Mouse (Mus musculus): ENCODE results near the gene Git2.

The Git2 gene

DNA sequence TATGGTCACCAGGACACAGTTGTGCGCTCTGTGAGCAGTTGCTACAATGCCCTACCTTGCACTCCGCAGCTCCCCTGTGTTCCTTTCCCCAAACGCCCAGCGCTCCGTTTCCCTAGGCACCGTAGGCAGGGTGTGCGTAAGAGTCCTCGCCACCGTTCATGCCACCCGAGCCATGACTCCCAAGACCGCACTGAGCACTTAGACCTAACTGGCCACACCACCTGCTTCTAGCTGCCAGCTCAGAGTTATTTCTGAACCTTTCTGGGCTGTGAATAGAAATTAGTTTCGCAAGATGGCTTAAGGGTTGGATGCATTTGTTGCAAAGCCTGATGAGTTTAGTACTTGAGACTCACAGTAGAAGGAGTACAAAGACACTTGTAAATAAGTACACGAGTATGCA is 52.5 kb downstream of the Git2 start:
- in situ Hi-C loops (cut with MboI, MseI), result no loop called here

DNA sequence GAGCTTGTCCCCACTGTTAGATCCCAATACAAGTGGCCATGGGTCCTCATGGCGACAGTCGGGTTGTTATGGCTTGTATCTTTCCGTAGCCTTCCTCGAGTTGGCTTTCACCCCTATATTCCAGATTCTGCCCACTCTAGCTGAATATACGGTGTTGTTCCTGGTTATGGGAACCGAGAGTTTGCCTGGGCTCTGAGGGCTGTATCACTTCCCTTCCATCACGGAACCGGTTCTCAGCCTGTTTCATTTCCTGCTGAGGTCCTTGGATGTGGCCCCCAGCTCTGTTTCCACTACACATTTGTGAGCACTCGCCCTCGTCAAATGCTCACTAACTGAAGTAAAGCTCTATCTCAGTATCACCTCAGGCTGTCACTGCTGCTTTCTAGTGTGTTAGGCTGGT is 53.3 kb downstream of the Git2 start:
- in situ Hi-C loops (cut with MboI, MseI), result no loop called here

DNA sequence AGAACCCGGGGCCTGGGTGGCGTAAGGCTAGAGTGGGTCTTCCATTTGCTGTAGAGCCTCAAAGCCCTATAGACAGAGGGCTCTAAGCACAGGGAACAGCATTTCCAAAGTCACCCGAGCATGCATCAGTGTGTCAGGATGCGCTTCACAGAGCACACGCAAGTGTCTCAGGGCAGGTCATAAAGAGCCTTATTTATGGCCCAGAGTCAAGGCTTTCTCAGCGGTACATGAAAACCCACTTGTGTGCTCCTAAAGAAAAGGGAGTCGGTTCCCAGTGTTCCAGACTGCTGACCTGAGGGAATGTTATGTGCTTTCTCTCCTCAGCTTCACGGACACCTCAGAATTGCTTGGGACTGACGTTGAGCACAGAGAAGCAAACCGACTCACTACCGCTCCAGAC is 54.5 kb downstream of the Git2 start:
- in situ Hi-C loops (cut with MboI, MseI), result no loop called here

DNA sequence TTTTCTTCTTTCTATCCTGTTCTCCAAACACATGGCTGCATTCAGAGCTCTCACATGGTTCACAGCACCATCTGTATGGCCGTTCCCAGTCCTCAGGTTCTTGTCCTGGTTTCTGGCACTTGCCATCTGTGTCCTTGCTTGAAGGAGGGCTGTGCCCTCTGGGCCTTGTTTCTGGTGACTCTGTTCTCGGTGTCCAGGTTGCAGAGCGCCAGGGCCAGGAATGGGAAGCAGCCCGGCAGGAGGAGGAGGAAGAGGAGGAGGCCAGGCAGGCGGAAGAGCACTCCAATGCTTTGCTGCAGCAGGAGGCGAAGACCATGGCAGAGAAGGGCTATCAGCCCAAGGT is 55.4 kb downstream of the Git2 start:
- in situ Hi-C loops (cut with MboI, MseI), result no loop called here

DNA sequence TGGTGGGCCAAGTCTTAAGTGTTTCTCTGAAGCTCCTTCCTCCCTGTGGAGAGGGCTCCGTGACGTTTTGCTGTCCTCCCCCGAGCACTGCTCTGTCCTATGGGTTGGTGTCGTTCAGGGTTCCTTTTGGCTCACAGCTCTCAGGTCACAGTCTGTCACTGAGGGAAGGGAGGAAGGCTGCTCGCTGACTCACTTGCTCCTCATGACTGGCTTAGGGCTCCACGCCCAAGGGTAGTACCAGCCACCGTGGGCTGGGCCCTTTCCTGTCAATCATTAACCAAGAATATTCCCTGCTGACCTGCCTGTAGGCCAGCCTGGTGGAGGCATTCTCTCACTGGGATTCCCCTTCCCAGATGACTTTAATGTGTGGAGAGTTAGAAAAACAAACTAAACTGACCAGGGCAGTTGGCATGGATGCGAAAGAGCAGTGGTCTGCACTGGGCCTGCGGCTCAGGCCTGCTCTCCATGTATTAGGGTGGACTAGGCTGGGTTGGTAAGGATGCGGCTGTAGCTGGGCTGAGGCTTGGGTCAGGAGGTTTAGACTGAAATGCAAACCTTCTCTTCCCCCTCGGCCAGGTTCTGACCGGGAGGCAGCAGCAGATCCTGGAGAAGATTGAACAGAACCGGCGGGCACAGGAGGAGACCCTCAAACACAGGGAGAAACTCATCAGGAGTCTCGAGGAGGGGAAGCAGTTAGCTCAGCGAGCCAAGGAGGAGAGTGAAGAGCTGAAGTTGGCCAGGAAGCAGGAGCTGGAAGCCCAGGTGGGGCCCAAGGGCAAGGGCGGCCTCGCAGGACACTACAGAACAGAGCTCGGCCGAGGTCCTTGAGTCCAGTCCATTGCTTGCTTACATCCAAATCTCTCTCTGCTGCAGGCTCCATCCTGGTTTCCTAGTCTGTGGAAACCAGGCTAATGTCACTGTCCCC is 56.1 kb downstream of the Git2 start:
- in situ Hi-C loops (cut with MboI, MseI), result no loop called here

DNA sequence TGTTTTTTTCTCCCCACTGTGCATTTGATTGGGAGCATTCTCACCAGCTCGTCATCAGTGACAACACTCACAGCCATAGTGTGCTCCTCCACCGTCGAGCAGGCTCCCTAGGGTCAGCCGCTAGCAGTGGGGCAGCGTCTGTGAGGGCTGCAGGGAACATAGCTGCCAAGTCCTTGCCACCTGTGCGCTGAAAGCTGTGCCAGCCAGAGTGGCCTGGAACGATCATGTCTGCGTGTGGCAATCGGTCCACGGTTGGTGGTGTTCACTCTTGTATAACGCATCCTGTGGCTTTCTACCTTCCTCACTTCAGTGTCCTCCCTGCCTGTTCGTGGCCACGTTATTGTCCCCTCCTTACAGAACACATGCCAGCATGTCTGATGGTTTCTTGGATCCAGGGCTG is 56.8 kb downstream of the Git2 start:
- in situ Hi-C loops (cut with MboI, MseI), result no loop called here

DNA sequence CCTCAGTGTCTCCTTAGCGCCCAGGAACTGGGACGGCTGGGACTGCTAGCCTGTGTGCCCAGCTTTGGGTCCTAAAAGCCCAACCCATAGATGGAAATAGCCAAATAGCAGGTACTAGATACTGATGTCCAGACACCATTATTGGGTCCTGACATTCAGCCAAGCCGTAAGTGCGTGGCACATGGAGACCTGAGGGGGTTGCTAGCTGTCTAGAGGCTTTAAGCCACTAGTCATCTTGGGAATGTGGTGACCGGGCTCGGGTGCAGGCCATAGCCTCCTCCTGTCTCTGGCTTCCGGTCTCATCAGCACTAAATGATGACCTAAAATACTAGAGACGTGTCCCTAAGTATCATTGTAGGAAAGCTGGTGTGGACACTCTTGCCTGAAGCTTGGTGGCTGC is 57.4 kb downstream of the Git2 start:
- in situ Hi-C loops (cut with MboI, MseI), result no loop called here

DNA sequence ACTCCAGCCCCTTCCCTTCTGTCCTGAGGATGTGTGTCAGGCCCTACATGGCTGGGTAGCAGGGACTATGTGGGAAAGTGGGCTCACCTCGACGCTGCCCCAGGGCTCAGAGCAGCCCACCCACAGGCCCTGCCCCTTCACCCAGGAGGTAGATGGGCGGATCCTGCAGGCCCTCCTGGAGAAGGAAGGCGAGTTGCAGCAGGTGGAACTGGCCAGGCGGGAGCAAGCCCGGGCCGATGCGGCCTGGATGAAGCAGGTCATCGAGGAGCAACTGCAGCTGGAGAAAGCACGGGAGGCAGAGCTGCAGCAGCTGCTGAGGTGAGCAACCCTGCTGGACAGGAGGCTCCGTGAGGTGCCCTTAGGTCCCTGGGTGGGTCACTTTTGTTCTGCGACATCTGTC is 58.0 kb downstream of the Git2 start:
- in situ Hi-C loops (cut with MboI, MseI), result no loop called here

DNA sequence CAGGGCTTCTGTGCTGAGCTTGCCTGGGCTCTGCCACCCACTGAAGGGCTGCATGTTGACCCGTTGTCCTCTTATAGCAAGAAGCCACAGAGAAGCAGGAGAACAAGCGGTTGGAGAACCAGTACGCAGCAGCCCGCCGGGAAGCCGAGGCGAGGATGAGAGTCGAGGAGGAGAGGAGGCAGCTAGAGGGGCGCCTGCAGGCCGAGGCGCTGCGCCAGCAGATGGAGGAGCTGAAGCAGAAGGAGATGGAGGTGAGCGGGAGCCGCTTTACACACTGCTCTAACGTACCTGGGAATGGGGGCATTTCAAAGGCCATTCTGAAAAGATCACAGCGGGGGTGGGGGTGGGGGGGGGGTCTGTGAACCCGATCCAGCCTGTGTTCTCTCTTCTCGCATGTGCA is 60.8 kb downstream of the Git2 start:
- in situ Hi-C loops (cut with MboI, MseI), result no loop called here

DNA sequence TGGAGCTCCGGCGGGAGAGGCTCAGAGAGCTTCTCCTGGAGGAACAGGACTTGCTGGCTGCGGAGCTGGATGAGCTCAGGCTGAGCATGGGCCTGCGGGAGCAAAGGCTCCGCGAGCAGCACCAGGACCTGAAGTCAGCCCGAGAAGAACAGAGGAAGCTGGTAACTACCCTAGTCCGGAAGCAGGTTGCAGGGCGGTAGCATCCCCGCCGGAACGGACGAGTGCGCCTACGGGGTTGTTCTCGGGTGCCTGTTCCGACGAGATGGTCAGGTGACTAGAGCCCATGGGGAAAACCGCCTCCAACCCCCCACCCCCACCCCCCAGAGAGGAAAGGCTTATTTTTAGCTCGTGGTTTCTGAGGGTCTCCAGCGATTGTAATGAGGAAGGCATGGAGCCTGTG is 66.0 kb downstream of the Git2 start:
- in situ Hi-C loops (cut with MboI, MseI), result no loop called here

DNA sequence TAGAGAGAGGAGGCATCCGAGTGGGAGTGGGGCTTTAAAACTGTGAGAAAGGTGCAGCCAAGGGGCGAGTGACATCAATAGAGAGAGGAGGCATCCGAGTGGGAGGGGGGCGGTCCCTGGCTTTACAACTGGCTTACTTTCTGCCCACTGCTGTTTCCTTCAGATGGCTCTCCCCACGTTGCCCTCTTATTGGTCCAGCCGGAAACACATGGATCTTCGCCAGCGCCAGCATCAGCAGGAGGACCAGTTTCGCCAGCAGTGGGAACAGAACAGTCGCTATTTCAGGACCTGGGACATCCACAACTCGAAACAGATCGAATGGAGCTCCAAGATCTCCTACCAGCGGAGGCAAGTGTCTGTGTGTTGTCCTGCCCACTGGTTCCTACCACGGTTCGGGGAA is 66.8 kb downstream of the Git2 start:
- in situ Hi-C loops (cut with MboI, MseI), result no loop called here

DNA sequence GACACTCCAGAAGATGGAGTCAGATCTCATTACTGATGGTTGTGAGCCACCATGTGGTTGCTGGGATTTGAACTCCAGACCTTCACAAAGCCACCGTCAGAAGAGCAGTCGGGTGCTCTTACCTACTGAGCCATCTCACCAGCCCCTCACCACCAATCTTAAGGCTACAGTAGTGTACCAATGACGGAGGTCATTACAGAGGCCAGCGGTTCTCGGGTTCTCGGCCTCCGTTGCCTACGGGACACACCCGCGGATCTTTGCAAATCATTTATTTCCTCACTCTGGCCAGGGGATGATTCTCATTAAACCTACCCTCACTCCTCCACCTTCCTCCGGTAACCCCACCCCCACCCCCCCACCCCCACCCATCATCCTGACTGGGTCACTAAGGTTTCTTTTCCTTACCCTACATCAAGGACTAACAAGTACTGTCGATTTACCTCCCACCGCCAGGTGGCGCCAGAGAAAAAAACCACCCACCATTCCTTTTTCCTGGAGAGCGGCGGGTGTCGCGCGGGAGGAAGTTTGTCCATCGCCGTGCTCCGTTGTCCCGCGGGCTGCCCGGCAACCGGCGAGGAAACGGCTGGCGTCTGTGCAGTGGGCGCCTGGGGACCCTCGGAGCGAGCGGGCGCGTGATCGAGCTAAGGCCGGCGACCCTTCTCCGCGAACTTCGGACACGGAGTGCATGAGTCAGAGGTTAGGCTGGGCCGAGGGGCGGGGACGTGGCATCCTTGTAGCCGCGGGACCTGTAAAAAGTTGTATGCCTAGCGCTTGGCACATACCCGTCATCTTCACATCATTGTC is 67.8 kb downstream of the Git2 start, which contains the start of gene Tchp:
Tchp (plus strand) TSS at position 496 of the 804 bp plus-strand sequence.
- in situ Hi-C loops (cut with MboI, MseI), result no loop called here

DNA sequence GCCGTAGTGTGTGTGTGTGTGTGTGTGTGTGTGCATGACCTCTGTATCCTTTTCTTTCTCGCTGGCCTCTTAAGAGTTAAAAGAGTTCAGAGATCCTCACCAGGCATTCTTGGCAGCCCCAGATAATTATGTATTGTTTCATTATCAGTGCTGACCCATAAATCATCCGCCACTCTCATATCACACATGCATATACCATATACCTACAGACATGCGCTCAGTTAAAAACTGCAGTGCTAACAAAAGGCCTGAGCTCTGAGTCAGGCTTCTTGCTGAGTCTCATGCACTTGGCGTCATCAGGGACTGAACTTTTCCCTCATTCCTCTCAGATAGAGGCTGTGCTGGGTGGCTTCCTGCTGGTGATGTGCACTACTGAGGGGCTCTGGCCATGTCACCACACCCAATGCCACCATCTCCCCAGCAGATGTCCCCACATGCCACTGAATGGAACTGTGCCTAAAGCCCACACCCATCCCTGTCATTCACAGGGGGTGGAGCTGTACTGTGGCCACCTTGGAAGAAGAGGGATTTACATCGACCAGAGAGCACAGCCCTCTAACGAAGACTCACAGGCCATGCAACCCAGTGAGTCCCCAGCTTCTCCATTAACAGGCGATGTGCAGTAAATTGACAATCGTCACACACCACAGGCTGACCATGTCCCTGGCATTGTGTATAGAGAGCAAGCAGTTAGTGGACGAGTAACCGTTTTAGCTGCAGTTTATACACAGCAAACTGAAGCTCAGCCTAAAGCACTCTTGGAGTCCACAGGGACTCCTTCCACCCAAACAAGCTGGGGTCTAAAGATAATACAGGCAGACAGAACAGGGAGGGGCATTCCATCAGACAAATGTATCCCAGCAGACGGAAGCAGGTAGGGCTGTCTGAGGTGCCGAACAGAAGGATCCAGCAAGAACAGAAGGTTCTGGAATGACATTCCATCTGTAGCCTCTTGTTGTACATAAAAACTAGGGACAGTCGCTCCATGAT is 72.6 kb downstream of the Git2 start:
- in situ Hi-C loops (cut with MboI, MseI), result no loop called here

DNA sequence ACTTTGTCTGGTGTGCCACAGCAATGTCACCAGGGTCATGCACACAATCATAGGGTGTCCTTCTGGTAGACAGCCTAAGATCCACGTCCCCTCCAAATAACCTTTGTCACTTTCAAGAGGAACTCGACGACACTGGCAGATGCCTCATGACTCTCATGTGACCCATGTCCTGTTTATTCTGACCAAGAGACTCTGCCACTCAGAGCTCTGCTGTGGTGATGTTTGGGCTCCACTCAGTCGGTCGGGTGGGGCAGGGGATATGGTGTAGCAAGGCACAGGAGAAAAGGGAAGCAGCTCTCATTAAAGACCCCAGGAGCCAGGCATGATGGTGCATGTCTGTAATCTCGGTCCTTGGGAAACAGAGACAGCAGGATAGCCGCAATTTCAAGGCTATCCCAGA is 76.3 kb downstream of the Git2 start:
- in situ Hi-C loops (cut with MboI, MseI), result no loop called here

DNA sequence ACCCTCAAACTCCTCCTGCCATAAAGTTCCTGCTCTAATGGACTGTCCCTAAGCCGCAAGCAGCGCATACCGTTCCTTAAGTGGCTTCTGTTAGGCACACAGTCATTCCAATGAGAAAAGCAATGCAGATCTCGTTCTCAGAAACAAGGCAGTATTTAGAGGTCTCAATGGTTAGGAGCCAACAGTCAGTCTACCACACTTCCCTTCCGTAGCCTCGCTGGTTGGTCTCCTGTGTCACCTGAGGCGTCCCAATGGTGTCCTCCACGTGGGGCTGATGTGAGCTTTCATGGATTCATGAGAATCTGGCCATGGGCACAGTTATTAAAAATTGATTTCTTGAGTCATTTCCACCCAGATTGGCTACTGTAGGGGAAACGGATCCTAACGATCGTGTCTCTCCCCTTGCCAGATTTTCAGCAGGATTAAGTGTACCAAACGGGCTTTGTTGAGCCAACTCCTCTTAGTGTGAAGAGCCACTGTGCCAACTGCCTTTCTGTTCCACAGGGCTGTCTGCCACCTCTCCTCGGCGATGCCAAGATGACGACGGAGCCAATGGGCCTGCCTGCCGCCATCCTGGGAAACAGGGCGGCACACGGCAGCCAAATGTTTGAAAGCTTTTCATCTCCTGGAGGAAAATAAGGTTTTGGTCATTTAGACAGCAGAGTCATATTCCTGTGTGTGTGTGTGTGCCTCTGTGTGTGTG is 77.1 kb downstream of the Git2 start:
- in situ Hi-C loops (cut with MboI, MseI), result no loop called here

DNA sequence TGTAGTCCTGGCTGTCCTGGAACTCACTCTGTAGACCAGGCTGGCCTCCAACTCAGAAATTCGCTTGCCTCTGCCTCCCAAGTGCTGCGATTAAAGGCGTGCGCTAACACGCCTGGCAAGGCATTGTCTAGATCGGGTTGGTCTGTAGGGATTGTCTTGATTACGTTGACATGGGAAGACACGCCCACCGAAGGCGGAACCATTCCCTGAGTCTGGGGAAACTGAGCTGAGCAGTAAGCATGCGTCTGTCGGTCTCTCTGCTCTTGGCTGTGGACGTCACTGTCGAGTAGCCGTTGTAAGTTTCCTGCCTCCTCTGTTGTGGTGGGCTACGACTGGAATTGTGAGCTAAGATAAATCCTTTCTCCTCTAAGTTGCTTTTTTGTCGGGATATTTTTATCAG is 78.4 kb downstream of the Git2 start:
- in situ Hi-C loops (cut with MboI, MseI), result no loop called here

DNA sequence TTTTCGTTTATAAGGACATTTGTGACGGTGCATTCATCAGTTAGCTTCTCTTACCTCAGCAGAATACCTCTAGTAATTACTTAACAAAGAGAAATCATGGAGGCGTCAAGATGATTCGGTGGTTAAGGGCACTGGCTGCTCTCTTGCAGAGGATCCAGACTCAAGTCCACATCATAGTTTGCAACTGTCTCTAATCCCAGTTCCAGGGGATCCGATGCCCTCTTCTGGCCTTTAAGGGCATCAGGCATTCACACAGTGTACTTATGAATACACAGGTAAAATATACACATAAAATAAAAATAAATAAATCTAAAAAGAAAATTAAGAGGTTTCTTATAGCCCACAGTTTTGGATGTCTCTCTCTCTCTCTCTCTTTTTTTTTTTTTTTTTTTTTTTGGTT is 79.5 kb downstream of the Git2 start:
- in situ Hi-C loops (cut with MboI, MseI), result no loop called here

DNA sequence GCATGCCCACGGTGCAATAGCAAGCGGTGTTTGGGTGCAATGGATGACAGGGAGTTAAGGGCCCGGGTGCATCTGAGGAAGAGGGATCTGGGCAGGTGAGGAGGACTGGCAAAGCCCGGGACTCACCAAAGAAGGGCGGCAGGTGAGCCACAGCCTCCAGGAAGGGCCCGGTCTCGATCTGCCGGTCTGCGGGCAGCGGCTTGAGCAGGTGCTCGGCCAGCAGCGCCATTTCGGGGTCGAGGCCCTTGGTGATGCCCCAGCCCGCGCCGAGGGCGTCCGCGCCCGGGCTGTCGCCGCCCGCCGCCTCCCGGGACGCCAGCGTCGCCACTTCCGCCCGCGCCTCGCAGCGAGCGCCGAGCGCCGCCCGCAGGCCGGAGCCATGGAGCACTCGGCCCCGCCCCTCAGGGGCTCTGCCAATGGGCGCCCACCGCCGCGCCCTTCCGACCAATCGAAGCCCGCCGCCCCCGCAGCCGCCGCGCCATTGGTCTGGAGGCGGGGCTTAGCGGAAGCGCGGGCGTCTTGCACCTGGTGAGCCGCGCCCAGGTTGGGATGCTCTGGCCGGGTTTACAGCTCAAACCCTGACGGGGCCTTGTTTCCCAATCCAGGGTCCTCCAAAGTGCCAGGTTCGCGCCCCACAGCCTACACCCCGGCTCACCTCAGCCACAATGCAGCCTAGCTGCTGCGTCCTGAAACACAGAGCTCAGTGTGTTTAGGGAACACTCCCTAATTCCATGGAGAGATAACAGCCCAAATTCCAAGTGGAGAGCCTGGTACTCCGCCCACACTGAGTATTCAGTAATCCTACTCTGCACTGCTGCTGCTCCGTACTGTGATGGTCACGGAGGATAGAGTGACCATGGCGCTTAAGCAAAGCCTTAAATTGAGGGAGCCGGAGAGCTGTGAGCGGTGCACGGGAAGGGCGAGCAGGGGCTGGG is 84.4 kb downstream of the Git2 start, which contains the start of gene Gltp:
Gltp (minus strand) TSS at position 352 of the 935 bp plus-strand sequence.
- in situ Hi-C loops (cut with MboI, MseI), result no loop called here

DNA sequence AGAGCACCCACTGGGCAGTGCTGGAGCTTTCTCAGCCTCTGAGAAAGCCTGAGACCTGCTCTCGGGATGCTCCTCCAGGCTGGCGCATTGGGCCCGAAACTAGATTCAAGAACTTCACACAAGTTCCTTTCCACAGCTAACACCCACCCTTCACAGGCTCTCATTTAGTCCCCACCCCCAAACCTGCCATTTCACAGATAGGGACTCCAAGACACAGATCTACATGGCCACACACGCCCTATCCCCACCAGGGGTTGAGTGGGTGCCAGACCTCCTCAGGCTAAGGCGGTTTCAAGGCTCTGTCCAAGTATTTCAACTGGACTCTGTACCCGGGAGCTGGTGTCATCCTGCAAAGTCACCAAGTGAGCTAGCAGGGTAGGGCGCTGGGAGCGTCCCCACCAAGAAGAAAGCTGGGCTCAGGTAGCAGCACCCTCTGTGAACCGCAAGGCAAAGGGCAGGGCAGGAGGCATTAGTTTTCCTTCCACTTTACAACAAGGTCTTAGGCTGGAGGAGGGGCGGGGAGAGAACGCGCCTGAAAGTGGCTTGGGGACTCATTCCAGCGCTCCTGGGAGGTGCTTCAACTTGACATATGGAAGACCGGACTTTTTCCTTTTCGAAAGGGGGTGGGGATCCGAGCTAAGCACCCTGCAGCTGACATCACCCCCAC is 85.5 kb downstream of the Git2 start:
- in situ Hi-C loops (cut with MboI, MseI), result no loop called here

Data from T-helper 17 cell (primary cell).